Mouse (Mus musculus) thymus, postnatal 4 days (tissue): ENCODE measurements around the gene Psmb5.
A peak's percentile ranks its signal among the peaks of the same experiment; 100 is the strongest.

Experiments
- DNase-seq: peaks from one replicate; pipeline ENCODE4 v3.0.0; 2021

Gene Psmb5

DNA sequence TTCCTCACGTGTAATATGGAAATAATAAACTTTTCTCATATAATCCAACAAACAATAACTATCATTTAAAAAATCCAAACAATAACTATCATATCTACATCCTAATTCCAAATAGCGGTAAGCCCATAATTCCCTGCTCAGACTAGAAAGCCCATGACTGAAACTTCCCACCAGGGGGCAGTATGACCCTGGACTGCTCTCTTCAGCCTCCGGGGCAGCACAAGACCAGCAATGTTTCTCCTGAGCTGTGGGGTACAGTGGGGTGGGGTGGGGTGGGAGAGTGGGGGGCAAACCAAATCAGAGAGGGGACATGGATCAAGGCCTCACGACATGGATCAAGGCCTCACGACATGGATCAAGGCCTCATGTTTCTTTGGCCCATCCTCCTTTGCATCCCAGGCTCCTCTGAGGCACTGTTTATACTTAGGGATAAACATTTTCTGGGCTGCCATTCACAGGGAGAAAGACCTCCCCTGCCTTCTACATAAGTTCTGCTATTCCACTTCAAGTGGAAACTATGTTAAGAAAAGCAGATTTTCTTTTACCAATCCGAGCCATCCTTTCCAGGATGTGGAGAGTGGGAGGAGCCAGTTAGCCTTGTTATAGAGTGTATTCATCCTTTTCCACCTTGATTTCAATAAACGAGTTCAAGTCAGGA is 34.0 kb downstream of the Psmb5 start:
- peak; percentile 76 for DNase-seq

DNA sequence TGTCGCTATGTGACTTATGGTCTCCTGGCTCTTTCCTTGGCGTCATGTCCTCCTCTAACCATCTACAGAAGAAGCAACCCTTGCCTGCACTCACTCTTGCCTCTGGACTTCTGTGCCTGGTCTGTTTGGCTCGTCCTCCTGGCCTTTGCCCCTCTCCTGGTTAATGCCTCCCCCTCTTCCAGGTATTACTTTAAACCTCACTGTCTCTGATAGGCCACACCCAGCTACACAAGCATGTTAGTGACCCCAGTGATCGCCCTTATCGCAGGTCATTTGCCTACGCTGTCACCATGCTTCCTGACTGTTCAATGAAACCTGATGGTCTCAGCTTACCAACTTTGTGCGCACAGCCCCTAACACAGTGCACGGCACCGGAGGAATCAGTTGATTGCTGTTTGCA is 35.3 kb downstream of the Psmb5 start:
- no peak for DNase-seq

DNA sequence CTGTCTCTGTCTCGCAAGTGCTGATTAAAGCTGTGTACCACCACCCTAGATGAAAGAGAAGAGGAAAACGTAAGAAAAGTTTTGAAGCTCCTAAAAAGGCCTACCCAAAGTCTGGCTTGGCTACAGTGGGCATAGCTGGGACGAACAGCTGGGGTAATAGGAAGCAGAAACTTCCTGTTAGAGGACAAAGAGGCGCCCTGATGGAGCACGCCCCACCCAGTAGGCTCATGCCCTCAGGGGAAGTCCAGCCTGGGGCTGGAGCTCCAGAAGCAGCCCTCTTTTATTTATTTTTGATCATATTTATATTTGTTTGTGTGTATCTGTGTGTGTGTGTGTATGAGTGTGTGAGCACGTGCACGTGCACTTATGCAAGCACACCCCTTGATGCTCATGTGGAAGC is 38.2 kb downstream of the Psmb5 start:
- no peak for DNase-seq

DNA sequence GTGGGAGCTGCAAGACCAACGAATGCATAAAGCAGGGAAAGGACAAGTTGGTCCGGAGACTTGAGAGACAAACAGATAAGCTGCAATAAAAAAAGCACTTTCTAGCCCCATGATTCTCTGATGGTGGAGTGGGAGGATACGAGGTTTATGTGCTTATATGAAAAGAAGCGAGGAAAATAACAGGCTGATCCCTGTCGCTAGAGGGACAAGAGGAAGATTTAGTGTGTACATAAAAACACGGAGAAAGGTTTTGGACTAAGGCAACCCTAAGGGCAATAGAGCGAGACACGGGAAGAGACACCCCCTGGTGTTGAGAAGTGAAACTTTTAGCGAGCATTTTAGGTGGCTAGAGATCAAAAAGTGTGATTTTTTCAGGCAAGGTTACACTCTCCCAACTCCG is 39.8 kb downstream of the Psmb5 start:
- peak; percentile 59 for DNase-seq

DNA sequence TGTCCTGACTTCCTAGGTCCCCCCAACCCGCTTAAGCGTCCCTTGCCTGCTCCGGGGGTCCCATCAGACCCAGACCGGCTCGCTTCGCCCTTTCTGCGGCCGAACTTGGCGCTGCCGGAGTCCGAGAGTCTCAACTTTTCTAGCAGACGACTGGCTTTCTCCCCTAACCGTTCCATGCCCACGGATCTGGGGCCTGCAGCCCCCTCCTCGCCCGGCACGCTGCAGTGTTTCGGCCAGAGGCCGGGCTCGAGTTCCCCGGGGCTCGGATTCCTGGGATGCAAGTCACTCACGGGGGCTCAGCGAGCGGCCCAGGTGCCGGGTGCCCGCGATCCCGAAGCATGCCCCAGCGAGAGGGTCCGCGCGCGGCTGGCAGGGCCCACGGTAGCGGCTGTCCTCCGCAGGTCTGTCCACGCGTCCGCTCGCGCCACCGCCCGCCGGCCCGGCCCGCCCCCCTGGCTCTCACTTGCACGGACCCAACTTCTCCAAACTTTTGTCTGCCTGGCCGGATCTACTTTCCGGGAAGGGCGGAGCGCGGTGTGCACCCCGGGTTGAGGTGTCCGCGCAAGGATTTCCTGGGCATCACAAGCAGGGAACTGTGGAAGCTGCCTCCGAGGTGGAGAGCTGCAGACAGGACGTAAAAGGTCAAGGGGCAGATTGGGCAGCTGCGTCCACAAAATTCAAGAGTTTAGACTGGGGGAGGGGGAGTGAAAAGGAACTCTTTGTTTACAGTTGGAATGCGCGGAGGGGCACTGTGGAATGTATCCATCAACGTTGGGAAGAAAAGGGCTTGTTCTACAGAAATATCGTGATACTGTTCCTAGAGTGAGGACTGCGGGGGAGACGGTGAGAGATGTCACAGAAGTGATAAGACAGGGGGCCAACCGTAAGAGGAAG is 40.5 kb downstream of the Psmb5 start, which contains the start of gene Ajuba:
Gene Ajuba (minus strand): TSS at position 470 of the 894 bp plus-strand sequence.
- DNase-seq = peak; percentile 65

DNA sequence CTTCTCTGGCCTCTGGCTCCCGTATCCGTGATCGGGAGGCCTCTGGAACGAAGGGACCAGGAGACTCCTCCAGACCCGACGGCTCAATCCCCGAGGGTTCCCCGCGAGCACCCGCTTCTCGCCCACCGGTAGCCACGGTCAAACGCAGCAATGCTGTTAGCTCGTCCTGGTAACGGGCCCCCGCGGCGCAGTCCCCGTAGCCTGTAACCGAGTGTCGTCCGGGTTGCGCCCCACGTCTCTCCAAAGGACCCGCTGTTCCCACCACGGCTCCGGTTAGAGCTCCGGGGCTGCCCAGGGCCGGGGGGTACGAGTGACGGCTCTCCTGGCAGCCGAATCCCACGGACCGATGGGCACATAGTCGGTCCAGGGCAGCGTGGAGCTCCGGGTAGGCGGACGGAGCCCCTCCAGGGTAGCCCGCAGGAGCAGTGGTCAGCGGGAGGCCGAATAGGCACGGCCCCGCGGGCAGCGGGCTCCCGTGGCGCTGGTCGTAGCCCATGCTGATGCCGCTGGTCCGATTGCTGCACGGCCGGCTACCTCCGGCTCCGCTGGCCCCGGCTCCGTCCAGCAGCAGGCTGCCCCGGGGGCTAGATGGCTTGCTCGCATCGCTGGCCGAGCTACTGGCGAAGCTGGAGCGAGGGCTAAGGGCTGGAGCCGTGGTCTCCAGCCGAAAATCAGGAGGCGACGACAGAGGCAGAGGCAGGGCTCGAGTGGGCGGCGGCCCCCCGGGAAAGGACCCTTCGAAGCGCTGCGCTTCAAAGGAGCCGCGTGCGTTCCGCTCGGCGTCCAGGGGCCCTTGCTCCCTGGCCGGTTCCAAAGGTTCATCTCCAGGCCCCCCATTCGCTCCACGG is 41.4 kb downstream of the Psmb5 start:
- DNase-seq = peak; percentile 58

DNA sequence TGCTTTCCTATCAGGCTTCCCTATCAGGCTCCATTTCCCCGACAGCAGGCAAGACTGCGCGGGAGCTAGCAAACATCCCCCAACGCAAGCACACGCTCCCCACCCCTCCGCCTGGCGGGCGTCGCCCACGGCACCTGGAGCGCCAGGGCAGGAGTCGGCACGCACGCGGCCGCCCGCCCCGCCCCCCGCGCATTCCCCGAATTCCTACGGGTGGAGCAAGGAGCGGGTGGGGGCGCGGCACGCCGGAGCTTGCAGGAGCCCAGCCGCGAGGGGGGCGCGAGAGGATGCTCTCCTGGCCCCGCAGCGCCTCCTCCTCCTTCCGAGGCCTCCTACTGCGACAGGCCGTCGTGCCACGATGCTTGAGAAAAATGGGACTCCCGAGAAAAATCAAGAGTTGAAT is 42.2 kb downstream of the Psmb5 start:
- DNase-seq = peak; percentile 64

DNA sequence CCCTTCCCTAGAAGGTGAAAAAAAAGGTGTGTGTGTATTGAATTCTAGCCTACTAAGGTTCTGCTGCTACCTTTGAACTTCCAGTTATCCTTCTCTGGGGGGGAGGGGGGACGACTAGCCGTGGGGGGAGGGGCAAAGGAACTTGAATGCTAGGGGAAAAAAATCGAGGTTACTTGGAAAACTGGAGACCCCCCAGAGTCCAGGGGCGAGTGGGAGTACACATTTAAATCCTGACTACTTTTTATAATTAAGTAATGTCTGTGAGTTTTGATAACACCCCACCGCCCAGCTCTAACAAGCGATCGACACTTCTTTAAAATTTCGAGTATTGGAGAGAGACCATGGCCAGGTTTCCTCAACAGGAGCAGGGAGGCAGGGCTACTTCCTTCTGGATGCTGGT is 42.8 kb downstream of the Psmb5 start:
- DNase-seq = no peak

DNA sequence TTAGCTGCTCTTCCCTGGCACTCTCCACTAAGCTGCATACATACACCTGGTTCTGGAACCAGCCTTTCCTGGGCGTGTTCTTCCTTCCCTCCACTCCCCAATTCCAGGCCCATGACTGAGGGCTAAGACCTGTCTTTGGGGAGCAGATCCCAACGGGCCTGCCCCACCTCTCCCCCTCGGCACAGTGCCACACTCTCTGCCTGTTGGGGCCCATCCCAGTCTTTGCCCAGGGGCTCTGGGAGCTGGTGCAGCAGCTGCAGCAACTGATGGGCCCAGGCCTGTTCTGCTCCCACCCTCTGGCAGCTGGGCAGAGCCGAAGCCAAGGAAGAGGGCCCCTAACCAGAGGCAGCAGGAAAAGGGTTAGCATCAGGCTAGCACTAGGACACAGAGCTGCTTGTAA is 43.6 kb downstream of the Psmb5 start:
- DNase-seq = no peak

DNA sequence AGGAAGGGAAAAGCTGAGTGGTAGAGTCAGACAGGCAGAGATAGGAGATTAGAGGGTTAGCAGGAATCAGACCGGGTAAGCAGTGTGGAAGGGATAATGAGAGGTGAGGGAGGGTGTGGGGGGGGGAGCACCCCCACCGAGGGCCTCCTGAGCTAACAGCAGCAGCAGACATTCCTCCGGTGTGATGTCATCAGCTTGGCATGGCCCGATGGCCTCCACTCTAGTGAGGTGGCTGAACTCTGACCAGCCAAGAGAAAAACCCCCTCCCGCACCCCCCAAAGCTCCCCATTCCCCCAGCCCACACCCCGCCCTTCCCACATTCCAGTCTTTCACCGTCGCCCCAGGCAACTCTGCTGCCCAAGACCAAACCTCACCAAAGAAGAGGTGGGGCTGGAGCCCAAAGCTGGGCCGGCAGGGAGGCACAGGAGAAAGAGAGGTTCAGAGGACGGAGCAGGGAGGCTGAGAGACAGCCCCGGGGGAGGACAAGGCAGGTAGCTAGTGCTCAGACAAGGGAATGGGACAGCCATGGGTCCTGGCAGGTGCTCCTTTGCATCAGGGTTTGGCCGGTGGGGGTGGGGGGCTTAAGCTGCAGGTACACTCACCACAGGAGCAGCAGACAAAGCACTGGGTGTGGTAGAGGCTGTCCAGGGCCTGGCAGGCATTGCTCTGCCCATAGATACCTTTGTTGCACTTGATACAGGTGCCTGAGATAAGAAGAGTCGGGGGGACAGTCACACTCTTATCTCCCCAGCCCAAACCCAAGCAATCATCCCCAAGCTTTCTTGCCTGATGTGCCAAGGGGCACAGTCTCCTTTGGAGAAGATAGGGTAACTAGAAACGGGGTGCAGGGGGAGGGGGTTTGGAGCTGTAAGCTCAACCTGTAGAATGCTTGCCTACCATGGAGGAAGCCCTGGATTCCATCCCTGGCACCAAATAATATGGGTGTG is 44.8 kb downstream of the Psmb5 start:
- no peak for DNase-seq

DNA sequence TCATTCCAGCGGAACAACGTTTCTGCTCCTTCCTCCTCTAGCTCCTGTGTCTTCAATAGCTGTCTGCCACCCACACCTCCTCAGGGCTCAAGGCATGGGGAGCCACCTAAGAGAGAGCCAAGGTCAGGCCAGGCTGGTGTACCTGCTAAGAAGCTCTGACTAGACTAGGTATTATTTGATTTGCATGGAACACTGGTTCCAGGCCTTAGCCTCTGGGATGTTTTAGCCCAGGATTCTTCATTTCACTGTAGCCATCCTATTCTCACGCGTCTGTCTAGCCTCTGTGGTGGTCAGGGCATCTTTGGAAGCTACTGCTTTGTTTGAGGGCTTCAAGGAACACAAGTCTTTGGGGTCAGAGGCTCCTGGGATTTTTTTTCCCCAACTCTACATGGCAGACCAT is 45.7 kb downstream of the Psmb5 start:
- DNase-seq = no peak

DNA sequence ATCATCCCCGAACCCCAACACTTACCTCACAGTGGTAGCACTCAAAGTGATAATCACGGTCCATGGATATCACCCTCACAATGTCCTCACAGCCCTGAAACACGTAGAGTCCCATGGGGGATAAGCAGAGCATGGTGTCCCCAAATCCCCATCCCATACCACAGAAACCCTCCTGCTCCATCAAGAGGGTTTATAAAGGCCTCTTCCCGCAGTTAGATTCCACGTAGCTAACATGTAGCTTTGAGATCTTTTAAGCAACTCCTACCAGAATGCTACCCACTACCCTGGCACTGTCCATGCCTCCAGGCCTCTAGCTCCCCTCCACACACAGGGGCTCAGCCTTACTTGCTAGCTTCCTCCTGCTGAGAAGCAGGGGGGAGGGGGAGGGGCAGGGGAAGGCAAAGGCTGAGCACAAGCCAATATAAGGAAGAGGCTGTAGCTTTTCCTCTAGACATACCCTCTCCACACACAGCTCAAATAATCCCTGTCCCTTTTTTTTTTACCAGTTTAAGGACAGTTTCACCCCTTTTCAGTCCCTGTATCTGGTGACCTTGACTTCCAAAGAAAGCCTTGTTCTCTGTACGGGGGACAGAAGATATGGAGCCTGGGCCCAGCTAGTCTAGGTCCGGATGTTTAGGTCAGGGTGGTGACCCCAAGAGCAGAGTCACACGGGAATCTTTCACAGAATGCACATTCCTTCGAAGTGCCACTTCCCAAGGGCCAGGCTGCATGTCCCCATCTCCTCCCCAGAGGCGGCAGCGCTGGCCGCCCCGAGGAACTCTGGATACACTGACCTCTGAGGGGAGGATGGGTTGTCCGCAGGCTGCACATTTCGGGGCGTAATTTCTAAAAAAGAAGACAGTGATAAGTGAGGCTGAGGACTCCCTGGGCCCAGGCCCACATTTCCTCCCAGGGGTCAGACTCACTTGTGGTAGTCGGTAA is 48.1 kb downstream of the Psmb5 start:
- DNase-seq = peak; percentile 35

DNA sequence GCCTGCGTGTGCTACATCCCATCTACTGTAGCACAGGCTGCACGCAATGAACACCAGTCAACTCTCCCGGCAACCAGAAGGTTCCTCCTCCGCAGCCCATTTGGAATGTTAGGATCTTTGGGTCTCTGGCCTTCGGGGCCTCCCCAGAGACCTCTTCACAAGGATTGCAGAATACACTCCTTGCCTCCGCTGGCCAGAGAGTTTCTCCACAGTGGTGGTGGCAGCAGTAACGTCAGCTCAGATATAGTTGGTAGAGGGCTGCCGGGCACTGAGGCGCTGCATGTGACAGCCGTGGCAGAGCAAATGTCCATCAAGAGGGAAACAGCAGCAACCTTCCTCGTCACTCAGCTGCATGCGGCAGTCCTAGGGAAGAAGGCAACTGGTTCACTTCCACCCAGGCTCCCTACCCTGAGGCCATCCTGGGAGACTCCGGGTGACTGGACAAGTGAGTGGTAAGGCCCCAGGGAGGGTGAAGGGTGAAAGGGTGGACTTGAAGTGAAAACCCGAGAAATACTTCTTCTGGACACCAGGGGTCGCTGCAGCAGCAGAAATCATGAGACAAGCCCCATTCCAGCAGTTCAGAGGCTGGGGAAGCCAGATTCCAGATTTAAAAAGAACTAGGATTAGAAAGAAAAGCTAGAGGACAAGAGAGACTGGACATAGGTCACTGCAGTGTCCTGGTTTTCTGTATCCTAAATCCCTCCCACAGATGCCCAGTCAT is 49.0 kb downstream of the Psmb5 start:
- DNase-seq = peak; percentile 79
